Mouse (Mus musculus) bone marrow macrophage, adult 2 months (primary cell): Measurements from ENCODE around the gene Gpr4.

ENCODE experiments used
- CTCF ChIP-seq: IDR thresholded peaks from 2 replicates; pipeline ENCODE4 v1.5.1; 2012; ENCODE audit warnings: low read depth, mild to moderate bottlenecking, low read length, moderate library complexity
- POLR2A ChIP-seq: IDR thresholded peaks from 2 replicates; pipeline ENCODE4 v1.6.1; 2012; ENCODE audit warnings: mild to moderate bottlenecking, low read depth, low read length, borderline replicate concordance

DNA sequence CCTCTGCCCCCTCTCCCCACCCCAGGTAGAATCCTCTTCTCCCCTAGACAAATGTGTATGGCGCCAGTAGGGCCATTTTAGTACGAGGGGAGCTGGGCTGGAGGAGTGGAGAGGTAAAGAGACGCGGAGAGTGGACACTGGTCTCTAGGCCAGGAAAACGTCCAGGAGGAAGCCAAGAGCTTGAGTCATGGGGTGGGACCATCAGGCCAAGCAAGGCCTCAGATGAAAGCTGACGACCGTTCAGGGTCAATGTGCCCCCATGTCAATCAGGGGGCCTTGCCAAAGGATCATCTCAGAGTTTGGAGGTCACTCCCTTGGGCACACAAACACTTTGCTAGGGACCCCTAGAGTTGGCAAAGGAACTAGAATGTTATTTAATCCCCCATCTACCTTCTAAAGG, 35.1 kb upstream of the Gpr4 start:
- no peak for TF ChIP-seq POLR2A
- no peak for TF ChIP-seq CTCF
